Comparison of ENCODE assay signal across 24 mouse cellular contexts in genomic region chr6:114647011-114647410, GRCm38 (mm10).
"Had no signal": no experiment of that assay in that cellular context is flagged by ENCODE, and none has a peak within 500 bp of the region (broad histone marks: within the 10 kb centered on the region; RNA-seq: fewer than 3 reads in every experiment).

No protein-coding gene starts in this region.

- H3K36me3 ChIP-seq: heart, embryonic 15.5 days; hindbrain, embryonic 13.5 days; hindbrain, embryonic 15.5 days; kidney, embryonic 15.5 days; limb, embryonic 10.5 days; limb, embryonic 12.5 days had no signal

- DNase-seq: forebrain, postnatal 0 days; gastrocnemius, postnatal 14 days; gastrocnemius, postnatal 36 days; heart, adult 18-20 months; kidney, adult 11 months; kidney, adult 2 months; kidney, postnatal 14 days; kidney, postnatal 36 days; layer of hippocampus, adult 9-11 months; layer of hippocampus, postnatal 36 days; liver had no signal

- H3K9ac ChIP-seq: forebrain, postnatal 0 days; heart, embryonic 15.5 days; hindbrain, embryonic 13.5 days; hindbrain, embryonic 15.5 days; kidney, embryonic 15.5 days; limb, embryonic 12.5 days; liver, embryonic 12.5 days; liver, embryonic 14.5 days had no signal

- H3K4me3 ChIP-seq: heart, embryonic 15.5 days; hindbrain, embryonic 13.5 days; hindbrain, embryonic 15.5 days; kidney, embryonic 15.5 days; left cerebral cortex, adult 2 months; limb, embryonic 10.5 days; limb, embryonic 12.5 days; liver, embryonic 12.5 days had no signal

- H3K27ac ChIP-seq: heart, embryonic 15.5 days; hindbrain, embryonic 13.5 days; hindbrain, embryonic 15.5 days; hindbrain, postnatal 0 days; kidney, embryonic 15.5 days; kidney, postnatal 0 days; left cerebral cortex, adult 2 months; limb, embryonic 10.5 days; limb, embryonic 12.5 days; liver, embryonic 12.5 days; liver, embryonic 14.5 days had no signal

- ATAC-seq: forebrain, postnatal 0 days; hindbrain, postnatal 0 days; intestine, embryonic 16.5 days; liver, embryonic 12.5 days had no signal

- H3K27me3 ChIP-seq: heart, embryonic 15.5 days; hindbrain, embryonic 15.5 days; kidney, embryonic 15.5 days; limb, embryonic 12.5 days; liver, embryonic 12.5 days had no signal

- H3K9me3 ChIP-seq: heart, embryonic 15.5 days; hindbrain, embryonic 13.5 days; hindbrain, embryonic 15.5 days; kidney, embryonic 15.5 days; limb, embryonic 10.5 days; limb, embryonic 12.5 days; liver, embryonic 12.5 days had no signal

- H3K4me2 ChIP-seq: heart, embryonic 11.5 days; heart, embryonic 15.5 days; hindbrain, embryonic 13.5 days; hindbrain, embryonic 15.5 days; kidney, embryonic 15.5 days; limb, embryonic 12.5 days; liver, embryonic 12.5 days had no signal
